Comparison of ENCODE assay signal across 15 mouse cellular contexts in the genomic region with DNA sequence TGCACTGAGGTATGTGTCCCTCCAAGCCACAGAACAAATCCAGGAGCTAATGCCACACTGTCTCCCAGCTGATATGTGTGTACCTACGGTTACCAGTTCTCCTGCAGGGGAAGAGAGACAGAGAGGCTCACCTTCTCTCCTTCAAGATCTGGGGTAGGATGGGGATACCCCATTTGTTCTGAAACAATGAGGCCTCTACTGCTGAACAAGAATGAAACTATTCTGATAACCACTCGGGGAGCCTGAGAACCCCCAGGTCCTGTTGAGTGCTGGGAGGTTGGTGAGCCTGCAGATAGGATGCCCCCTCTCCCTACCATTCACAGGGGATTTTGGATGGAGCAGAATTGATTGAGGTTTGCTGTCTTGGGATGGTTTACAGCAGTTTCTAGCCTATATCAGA.
DNase-seq lines count a peak whose midpoint lies in the region.
"Had no signal": no experiment of that assay in that cellular context is flagged by ENCODE, and none has a peak within 500 bp of the region (broad histone marks: within the 10 kb centered on the region; RNA-seq: fewer than 3 reads in every experiment).

No protein-coding gene starts in this region.

- peak; percentile 47 for DNase-seq in A20 (ENCODE audit: low read depth, low spot score)
- DNase-seq in CD4-positive helper T cell, adult 2 months (ENCODE audit: low read depth, low spot score): peak; percentile 27
- DNase-seq in induced T-regulatory cell, adult 2 months (ENCODE audit: low read depth): peak; percentile 78
- DNase-seq in spleen, postnatal 4 days (ENCODE audit: low spot score in 2 of 2): no peak
- DNase-seq in testis, postnatal 10 days (ENCODE audit: low spot score): no peak
- DNase-seq: adrenal gland, adult 8-10 months; adrenal gland, postnatal 14 days; adrenal gland, postnatal 36 days; B cell, adult 2 months; cerebellum, adult 11-12 months; cerebellum, adult 2 months; cerebellum, adult 9-10 months; cerebellum, postnatal 10 days; cerebellum, postnatal 25 days; forebrain, postnatal 0 days had no signal

Comparison
In these comparisons a context has a peak if more than half of its experiments do, and no peak if none do; other contexts are left out.
1. DNase-seq: peak in A20 (single experiment), CD4-positive helper T cell, adult 2 months (single experiment) and induced T-regulatory cell, adult 2 months (single experiment); none in spleen, postnatal 4 days (0 of 2) and testis, postnatal 10 days (single experiment).